Mouse (Mus musculus) lung, postnatal 0 days (tissue): ENCODE results near the gene Myb. TPM values are rescaled to one million over a fixed set of nuclear protein-coding genes. Genes with fewer than 3 reads are reported as not detected.

Experiments used
- ATAC-seq: fragments of 200-750 bp; cut with Nextera tagmentation; 2 replicates; pipeline ENCODE4 v1.8.0; 2017; ENCODE audit warnings: moderate library complexity
- DNase-seq: peaks from one replicate; pipeline ENCODE4 v3.0.0-alpha.2; 2016; ENCODE audit warnings: low spot score
- H3K27ac ChIP-seq: fragments of 300-500 bp; sonication (generic); 2 replicates; pipeline ENCODE4 v1.5.1; 2014; ENCODE audit warnings: antibody characterized with exemption, mild to moderate bottlenecking, low read length, mixed read lengths
- H3K27me3 ChIP-seq: fragments of 300-500 bp; sonication (generic); replicated peaks from 2 replicates; pipeline ENCODE4 v1.6.1; 2014; ENCODE audit warnings: low read length, mixed read lengths; ENCODE audit not compliant: insufficient read depth
- H3K36me3 ChIP-seq: fragments of 300-500 bp; sonication (generic); 2 replicates; pipeline ENCODE4 v1.6.1; 2014; ENCODE audit warnings: low read length, mixed read lengths; ENCODE audit not compliant: insufficient read depth
- H3K4me1 ChIP-seq: fragments of 300-500 bp; sonication (generic); 2 replicates; pipeline ENCODE4 v1.6.1; 2014; ENCODE audit warnings: antibody characterized with exemption, low read depth, low read length, mixed read lengths; ENCODE audit not compliant: insufficient read depth
- H3K4me2 ChIP-seq: fragments of 300-500 bp; sonication (generic); replicated peaks from 2 replicates; pipeline ENCODE4 v1.6.1; 2014; ENCODE audit warnings: low read depth, mild to moderate bottlenecking, low read length, moderate library complexity, mixed read lengths
- H3K4me3 ChIP-seq: fragments of 300-500 bp; sonication (generic); 2 replicates; pipeline ENCODE4 v1.5.1; 2014; ENCODE audit warnings: low read depth, low read length
- H3K9ac ChIP-seq: fragments of 300-500 bp; sonication (generic); replicated peaks from 2 replicates; pipeline ENCODE4 v1.6.1; 2014; ENCODE audit warnings: low read depth, mild to moderate bottlenecking
- H3K9me3 ChIP-seq: fragments of 300-500 bp; sonication (generic); 2 replicates; pipeline ENCODE4 v1.6.1; 2016; ENCODE audit warnings: low read length, mixed read lengths
- CTCF ChIP-seq: IDR thresholded peaks from 2 replicates; pipeline ENCODE4 v1.5.1; 2016; ENCODE audit warnings: antibody characterized with exemption, mild to moderate bottlenecking
- EP300 ChIP-seq: IDR thresholded peaks from 2 replicates; pipeline ENCODE4 v1.6.1; 2016; ENCODE audit warnings: antibody characterized with exemption, mild to moderate bottlenecking, control low read depth
- WGBS: fragments of 180-500 bp; shearing (Covaris S2); extraction: QIAGEN DNeasy Blood & Tissue Kit; methylation state at CpG from one replicate; pipeline ENCODE4 v1.1.7; 2014; 5-methylcytosine and 5-hydroxymethylcytosine counted together
- polyA plus RNA-seq: library from polyadenylated mRNA; unstranded; fragments of >200 nt; fragmentation: Nextera tagmentation; extraction: Ambion mirVana; gene quantifications from 2 replicates; pipeline ENCODE4 v1.2.1, GENCODE M21; 2015

Myb gene
- polyA plus RNA-seq, 1 experiment from 2014 or later = 5.2 TPM

DNA sequence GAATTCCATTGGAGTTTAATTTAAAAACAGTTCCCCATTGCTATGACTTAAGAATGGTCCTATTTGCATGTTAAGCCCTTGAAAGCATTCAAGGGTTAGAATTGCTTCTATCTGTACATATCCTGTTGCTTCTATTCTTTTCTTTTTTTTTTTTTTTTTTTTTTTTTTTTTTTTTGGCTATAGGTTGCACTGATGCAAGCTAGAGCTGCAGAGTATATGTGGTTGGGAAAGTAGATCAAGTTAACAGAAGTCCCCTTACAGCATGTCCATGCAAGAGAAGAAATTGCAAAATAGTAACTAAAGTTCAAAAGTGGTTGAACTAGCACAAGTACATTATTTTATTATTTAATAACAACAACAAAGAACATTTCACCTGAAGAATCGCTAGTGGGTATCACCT, 14.1 kb downstream of the Myb start:
- TF ChIP-seq CTCF = no peak
- no peak for TF ChIP-seq EP300
- Histone ChIP-seq H3K27me3 (no peaks in the 10 kb centered on the region), H3K9me3 (no peaks in the 10 kb centered on the region), H3K36me3 (no peaks in the 10 kb centered on the region), H3K4me3 (no peak overlapping the region), H3K9ac (no peak overlapping the region), H3K4me2 (no peak overlapping the region), H3K27ac (no peak overlapping the region), H3K4me1 (peaks cover 4% of the 10 kb centered on the region; the same call in 1 of the 2 replicates)
- no peak for ATAC-seq
- no peak for DNase-seq
- 91% methylated on average over 1 of the region's 1 CpGs for WGBS

GRCm38 (mm10) chr10:21146263-21146662, 14.5 kb downstream of the Myb start:
- Histone ChIP-seq H3K9ac (no peak overlapping the region), H3K4me1 (peaks cover 4% of the 10 kb centered on the region; the same call in 1 of the 2 replicates), H3K27ac (no peak overlapping the region), H3K36me3 (no peaks in the 10 kb centered on the region), H3K4me3 (no peak overlapping the region), H3K27me3 (no peaks in the 10 kb centered on the region), H3K9me3 (no peaks in the 10 kb centered on the region), H3K4me2 (no peak overlapping the region)
- no peak for TF ChIP-seq EP300
- TF ChIP-seq CTCF = no peak
- 74% methylated on average over 2 of the region's 2 CpGs for WGBS
- ATAC-seq (no peak), DNase-seq (no peak)

DNA sequence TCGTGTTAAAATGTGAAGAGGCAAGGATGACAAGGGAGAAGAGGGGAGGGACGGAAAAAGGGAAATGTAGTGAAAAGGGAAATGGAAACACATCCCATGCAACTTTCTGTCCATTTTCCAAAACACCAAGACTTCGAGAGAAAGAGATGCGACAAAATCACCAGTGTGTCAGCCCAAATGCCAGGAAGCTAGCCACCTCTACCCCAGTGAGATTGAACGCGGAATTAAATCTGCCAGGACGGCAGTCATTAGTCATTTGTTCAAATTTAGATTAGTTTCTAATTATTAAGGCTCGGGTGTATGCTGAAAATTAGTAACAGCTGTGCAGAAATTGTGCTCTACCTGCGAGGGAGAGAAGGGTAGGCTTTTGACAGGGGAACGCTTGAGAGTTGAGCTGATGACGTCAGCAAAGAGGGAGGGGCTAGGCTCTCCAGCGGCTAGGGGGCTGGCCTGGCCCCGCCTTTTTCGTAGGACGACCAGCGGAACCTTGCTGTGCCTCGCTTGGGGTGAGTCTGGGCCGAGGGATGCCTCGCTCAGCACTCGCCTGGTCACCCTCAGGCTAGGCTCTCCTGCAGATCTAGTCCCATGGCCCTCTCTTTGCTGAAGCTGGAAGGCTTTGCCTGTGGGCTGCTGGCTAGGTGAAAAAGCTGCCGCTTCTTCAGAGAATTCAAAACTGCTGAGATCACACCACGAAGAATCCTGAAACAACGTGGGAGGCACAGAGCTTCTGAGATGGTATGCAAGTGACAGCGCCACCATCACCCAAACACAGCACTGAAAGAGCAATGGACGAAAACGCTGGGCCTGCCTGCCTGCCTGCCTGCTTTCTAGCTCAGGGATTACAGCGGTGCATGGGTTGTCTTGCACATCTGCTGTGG, 15.9 kb downstream of the Myb start:
- WGBS = 23% methylated on average over 27 of the region's 27 CpGs
- H3K4me3 ChIP-seq = peak overlapping the region; percentile 19
- no peaks in the 10 kb centered on the region for H3K36me3 ChIP-seq
- peak overlapping the region; percentile 53 for H3K4me2 ChIP-seq
- no peaks in the 10 kb centered on the region for H3K27me3 ChIP-seq
- H3K4me1 ChIP-seq = peaks cover 4% of the 10 kb centered on the region; the same call in 1 of the 2 replicates
- no peak overlapping the region for H3K9ac ChIP-seq
- ATAC-seq = peak; percentile 81
- TF ChIP-seq CTCF = no peak
- no peak for TF ChIP-seq EP300
- H3K27ac ChIP-seq = no peak overlapping the region
- DNase-seq = peak; percentile 65
- no peaks in the 10 kb centered on the region for H3K9me3 ChIP-seq

DNA sequence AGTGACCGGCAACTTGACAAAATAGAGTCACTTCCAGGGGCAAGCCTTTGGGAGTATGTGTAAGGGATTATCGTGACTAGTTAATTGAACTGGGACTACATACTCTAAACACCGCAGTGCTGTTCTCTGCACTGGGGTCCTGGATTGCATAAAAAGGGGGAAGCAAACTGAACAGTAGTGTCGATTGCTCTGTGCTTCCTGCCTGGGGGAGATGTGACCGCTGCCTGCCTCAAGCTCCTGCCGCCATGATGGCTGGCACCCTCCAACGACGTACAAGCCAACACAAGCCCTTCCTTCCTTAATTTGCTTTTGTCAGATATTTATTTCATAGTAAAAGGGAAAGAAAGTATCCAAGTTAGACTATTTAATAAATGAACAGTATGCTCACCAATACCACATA, 25.5 kb downstream of the Myb start:
- no peak for ATAC-seq
- no peak for DNase-seq
- H3K9me3 ChIP-seq = no peaks in the 10 kb centered on the region
- no peak overlapping the region for H3K9ac ChIP-seq
- WGBS = 94% methylated on average over 8 of the region's 8 CpGs
- H3K4me3 ChIP-seq = no peak overlapping the region
- no peaks in the 10 kb centered on the region for H3K4me1 ChIP-seq
- no peak for TF ChIP-seq CTCF
- no peak for TF ChIP-seq EP300
- no peak overlapping the region for H3K4me2 ChIP-seq
- no peaks in the 10 kb centered on the region for H3K27me3 ChIP-seq
- no peaks in the 10 kb centered on the region for H3K36me3 ChIP-seq
- H3K27ac ChIP-seq = no peak overlapping the region

DNA sequence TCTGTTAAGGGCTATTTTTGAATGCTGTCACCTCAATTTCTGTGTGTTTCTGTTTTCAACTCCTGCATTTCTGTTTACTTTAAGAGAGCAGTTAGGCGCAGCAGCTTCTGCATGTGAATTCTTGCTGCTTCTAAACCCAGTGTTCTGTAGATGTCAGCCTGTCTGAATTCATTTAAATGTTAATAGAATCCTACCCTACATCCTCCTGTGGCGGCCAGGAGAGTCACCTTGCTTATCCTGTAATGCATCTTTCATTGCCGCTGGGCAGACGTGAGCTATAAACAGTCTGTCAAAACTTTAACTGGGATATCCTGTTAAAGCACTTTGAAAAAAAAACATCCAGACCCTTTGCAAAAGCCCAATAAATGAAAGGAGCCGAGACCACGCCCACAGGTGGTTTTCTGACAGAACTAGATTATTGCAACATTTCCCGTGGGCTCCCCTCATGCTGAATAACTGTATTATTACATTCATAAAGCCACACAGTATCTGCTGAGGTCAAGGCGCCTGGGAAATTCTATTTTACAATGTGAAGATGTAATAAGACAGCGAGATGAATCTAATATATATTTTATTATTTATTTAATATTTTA, 29.8 kb downstream of the Myb start:
- H3K4me3 ChIP-seq = no peak overlapping the region
- 33% methylated on average over 9 of the region's 9 CpGs for WGBS
- TF ChIP-seq CTCF = no peak
- TF ChIP-seq EP300 = no peak
- no peaks in the 10 kb centered on the region for H3K36me3 ChIP-seq
- no peak overlapping the region for H3K27ac ChIP-seq
- no peak overlapping the region for H3K4me2 ChIP-seq
- ATAC-seq (no peak), DNase-seq (no peak)
- no peaks in the 10 kb centered on the region for H3K27me3 ChIP-seq
- H3K9ac ChIP-seq = no peak overlapping the region
- no peaks in the 10 kb centered on the region for H3K9me3 ChIP-seq
- H3K4me1 ChIP-seq = no peaks in the 10 kb centered on the region

DNA sequence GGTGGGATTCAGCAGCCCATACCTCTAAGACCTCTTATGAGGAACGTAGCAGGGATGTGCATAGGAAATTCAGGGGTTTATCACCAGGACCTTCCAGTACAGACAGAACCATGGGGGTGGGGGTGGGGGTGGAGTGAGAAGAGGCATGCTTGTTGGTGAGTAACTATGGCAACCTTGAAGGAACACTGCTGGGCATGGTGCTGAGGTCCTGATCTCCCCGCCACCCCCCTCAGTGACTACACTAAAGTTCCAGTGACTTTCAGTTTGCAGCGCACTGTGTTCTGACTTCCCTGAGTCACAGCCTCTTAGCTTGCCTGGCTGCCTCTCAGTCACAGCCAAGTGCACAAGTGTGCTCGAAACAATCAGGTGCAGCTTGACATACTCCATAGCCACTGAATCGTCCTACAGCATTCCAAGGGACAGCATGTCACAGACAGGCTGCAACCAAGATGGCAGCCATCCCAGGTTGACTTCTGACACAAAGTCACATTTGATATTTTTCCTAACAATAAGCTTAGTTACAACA, 32.6 kb downstream of the Myb start:
- DNase-seq (peak; percentile 68), ATAC-seq (peak; percentile 88)
- 56% methylated on average over 5 of the region's 5 CpGs for WGBS
- Histone ChIP-seq H3K27ac (no peak overlapping the region), H3K9me3 (no peaks in the 10 kb centered on the region), H3K27me3 (no peaks in the 10 kb centered on the region), H3K4me3 (no peak overlapping the region), H3K9ac (no peak overlapping the region), H3K4me2 (no peak overlapping the region), H3K4me1 (no peaks in the 10 kb centered on the region), H3K36me3 (no peaks in the 10 kb centered on the region)
- TF ChIP-seq EP300 (no peak), CTCF (no peak)
